Mouse (Mus musculus): ENCODE results near the gene Akt3. TPM values are rescaled to one million over a fixed set of nuclear protein-coding genes. Genes with fewer than 3 reads are reported as not detected.

The Akt3 gene
- total RNA-seq, 1 experiment from 2014 or later, result 33.5 TPM

DNA sequence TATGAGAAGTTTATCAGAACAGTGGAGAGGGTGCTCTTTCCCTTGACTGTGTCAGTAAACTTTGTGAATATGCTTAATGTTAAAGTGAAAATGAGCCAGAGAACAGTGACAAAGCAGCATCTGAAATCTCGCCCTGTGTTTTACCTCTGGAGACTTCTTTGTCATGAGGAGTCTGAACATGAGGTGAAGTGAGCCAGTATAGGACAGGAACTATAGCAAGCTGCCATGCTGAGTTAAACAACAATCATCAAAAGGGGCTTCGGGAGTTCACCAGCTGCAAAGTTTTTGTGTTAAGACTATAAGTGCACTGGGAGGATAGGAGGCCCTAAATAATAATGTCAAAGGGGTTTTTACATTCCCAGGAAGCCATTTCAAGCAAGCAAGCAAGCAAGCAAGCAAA lies 71.3 kb downstream of the Akt3 start:
- DNase-seq, result no peak

DNA sequence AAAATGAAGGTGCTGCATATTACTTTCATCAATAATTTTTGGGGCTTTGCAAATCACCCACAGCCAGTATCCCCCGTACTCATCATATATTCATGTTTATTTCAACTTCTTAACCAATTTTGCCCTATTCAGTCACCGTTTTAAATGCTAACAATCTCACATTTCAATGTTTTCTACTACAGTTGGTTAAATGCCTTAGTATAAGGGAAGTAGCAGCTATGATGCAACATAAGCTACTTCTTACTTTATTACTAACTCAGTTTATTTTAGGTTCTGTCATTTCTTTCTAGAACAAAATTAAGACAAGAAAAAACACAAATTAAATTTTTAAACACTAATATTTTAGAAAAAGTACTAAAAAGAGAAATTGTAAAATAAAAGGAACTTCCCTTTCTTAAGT lies 78.4 kb downstream of the Akt3 start:
- DNase-seq, result no peak

DNA sequence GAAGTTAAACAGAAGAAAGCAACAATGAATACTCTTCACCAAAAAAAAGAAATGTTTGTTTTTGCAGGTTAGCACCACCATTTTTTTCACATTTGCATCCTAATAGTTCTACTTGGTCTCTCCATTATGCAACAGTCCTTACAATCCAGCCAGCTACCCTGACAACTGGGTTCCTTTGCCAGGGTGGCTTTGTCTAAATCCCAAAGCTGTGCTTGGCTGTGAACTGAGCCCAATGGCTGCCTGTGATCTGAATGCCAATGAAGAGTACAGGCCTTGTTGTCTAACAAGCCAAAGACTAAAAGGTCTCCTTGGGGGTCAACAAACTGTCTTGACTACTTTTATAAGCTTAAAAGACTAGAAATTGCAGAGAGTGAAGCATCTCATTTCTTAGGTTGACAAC lies 82.6 kb downstream of the Akt3 start:
- no peak for DNase-seq

DNA sequence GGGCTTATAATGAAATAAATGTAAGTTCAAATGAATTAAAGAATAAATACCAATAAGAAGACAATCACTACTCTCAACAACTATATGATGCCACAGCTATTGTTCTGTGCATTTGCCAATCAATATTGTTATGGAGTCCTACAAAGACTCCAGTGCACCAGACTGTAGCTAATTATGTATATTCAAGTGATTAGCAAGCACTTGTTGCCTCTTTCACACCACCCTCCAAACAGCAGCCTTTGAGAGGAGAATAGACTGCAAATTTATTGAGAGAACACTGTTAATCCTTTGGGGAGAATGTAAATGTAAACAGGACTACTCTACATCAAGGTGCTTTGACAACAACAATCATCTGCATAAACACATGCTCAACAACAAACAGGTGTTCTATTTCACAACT lies 86.7 kb downstream of the Akt3 start:
- no peak for DNase-seq

DNA sequence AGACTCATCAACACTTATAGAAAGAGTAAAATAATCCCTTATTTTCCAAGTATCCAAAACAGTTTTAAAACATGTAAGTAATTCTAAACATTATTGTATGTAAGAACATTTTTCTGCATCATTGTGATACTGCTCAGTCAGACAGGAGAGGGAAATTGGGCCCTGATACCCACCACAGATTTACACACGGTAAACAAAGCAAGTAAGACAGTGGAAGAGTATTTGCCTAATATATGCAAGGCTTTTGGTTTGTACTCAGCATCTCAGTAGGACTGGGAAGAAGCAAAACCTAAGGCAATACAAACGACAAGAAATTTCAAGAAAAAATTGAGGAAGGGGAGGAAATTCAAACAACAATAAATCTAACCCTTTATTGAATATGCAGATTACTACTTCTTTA lies 92.2 kb downstream of the Akt3 start:
- DNase-seq, result no peak

DNA sequence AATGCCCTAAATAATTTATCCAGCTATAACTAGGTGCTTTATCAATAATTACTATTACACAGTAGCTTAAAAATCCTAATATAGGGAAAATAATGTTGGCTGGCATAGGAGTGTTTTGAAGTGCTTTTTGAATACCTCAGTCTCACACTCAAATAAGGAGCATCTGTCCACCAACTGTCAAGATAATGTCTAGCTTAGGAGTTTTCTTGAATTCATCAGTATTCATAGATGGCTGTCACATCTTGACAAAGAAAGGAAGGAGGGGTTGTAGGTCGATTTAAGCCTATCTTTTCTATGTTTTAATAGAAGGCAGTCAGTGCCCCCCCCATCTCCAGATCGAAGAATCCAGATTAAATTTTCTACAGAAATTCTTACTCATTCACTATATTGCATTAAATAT lies 92.7 kb downstream of the Akt3 start:
- DNase-seq, result no peak

DNA sequence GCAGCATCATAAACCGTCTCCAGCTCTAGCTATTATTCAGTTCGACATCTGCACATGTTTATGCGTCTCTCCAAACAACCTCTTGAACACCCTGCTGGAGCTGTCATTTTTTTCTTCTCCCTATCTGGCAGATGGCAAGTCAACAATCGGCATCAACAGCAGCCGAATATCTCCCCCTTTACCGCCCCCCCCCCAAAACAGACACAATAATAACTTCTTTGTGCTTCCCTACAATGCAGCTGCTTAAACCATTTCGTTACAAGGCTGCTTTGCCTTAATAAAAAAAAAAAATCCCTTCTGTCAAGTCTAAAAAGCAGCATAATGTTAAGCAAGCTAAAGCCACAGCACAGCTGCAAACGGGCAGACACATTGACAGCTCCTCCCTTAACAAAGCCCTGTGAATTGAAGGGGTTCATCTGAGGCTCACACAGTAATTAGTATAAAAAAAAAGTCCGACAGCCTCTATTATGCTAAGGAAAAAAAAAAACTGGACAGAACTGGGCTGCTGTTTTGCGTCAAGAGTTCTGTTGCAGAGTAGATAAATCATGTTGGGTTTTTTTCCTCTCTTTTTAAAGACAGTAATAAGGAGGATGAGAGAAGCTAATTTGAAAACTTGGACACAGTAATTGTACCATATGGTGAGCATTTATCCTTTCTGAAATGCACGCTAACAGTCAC lies 107.5 kb downstream of the Akt3 start:
- DNase-seq, result no peak

DNA sequence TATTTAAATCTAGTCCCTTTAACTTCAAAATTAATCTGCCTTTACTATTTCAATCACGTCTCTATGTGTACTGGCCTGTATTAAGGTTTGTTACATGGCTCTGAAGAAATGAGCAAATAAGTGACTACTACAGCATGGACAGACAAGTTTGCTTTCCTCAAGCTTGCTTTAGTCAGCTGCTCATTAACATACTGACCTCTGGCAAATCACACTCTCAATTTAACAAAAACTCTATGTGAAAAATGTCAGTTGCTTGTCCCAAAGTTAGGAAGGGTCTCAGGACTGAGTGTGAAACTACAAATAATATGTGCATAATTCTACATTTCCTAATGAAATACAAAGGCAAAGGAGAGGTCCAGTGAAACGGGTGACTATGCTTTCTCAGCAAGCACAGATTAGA lies 109.3 kb downstream of the Akt3 start:
- no peak for DNase-seq

DNA sequence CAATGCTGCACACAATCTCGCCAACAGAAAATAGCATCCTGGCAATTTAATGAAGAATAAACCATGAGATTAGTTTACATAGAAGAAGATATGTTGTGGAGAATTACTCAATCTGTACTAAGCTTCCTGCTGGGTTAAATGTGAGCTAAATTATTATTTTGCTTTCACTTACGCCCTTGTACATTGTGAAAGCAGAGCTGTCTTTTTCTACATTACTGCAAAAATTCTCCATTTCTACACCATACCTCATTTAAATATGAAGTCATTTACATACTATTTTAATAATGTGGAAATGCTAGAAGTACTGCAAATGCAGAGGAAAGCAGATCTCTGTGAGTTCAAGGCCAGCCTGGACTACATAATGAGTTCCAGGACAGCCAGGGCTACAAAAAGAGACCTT lies 116.5 kb downstream of the Akt3 start:
- DNase-seq, result no peak

DNA sequence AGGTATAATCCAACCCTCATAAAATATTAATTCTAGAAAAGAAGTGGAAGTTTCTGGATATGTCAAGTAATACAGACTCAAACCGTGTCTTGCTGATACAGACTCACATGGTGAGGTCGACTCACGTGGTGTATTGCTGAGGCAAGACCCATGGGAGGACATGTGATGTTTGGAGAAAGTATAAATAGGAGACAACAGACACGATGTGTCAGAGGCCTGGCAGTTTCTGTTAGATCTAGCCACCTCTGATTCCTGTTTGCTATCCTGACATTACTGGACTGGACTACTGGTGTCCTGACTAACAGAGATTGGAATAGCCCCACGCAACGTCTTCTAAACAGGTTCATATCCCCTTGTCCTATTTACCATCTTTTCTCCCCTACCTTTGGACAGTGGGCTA lies 118.4 kb downstream of the Akt3 start:
- DNase-seq, result no peak

DNA sequence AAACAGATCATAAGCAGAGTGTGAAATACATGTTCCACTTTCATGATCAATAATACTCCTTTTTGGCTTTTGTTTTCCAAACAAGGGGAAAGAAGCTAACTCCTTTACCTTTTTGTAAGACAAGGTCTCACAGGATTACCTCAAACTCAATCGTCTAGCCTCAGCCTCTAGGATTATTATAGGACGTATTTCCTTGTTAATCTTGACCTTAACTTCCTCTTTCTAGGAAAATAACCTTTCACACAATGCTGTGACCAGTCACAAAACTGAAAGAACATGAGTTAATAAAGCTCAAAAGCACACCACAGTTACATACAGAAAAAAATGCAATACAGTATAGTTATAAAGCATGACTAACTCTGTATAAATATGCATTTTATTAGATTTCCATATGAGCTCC lies 126.5 kb downstream of the Akt3 start:
- DNase-seq, result no peak

DNA sequence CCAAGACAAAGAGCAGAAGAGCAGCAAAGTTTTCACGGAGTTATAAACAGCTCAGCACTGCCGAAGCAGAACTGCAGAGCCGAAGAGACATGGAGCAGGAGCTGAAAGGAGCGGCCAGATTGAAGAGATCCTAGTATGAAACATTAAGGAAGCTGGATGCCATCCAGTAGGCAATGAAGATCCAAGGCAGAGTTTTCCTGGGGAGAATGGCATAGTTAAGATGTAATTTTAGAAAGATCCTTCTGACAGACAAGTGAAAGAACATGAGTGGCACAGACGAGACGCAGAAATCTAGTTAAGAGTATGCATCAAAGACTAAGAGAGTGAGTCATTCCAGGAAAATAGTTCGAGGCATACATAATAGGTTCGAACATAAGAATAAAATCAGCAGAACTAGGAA lies 131.3 kb downstream of the Akt3 start:
- DNase-seq, result no peak

DNA sequence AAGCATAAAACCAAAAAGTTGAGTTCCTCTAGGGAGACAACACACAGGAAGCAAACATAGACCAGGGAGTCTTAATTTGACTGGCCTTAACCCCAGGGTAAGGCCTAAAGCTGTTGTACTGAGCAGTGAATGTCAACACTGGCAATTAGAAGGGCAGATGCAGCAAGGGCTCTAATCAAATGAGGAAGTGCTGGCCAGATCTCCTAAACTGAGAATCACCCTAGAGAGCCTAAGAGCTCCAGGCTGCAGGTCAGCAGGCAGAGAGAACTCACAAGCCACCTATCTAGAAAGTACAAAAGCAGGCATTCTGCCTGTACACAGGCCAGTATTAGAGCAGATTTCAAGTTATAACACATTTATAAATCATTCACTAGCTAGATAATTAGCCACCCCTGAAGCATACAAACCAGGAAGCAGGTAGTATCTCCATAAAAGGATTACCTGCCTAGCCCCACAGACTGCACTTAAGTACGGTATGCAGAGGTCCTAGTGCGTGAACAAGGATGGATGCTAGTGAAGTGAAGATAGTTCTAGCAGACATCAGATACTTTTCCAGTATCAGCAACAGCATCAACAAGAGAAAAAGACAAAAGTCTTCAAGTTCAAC lies 147.2 kb downstream of the Akt3 start:
- no peak for DNase-seq

DNA sequence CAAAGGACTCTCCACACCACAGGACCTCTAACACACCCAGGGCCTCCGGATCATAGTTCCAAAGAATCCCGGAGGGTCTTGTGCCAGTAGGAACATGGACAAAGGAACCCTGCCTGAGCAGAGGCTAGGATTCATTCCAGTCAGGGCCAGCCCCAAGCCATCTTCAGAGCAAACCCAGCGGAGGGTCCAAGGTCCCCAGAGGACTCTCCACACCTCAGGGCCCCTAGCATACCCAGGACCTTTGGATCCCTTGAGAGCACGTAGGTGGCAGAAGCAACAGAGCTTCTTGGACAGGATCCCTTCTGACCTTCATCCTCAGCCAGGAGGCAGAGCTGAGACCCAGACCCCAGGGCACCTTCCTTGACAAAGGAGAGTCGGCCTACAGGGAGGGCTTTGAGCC lies 167.5 kb downstream of the Akt3 start:
- DNase-seq, result no peak

DNA sequence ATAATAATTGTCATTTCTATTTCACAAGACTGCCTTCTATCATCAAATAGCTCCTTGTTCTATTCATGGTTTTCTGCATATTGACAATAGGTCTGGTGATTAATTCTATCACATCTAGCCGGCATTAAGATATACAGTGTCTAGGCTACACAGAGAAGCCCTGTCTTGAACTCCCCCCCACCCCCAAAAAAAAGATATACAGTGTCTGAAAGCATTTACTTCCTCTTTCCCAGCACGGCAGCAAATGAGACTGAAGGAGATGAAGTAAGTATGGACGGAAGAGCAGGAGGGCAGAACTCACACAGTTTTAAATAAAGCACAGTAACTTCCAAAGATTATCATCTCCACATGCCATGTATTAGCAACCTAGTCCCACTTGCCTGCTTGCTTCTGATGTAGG lies 168.5 kb downstream of the Akt3 start:
- DNase-seq, result no peak

DNA sequence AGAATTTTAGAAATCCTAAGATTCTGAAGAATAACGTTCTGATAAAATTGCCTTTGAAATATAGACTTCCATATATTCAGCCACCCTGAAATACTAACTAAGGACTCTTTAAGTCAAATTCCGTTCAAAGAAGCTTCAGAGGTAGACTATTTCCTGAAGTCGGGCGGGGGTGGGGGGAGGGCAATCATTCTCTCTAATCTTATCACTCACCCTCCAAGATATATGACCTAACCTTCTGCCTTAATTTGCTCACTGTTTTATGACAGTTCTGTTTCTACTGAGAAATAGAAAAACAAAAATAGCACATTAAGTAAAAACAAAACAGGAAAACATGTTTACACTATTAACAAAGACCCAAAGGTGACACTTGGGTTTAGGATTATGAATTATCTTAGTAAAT lies 169.0 kb downstream of the Akt3 start:
- no peak for DNase-seq

DNA sequence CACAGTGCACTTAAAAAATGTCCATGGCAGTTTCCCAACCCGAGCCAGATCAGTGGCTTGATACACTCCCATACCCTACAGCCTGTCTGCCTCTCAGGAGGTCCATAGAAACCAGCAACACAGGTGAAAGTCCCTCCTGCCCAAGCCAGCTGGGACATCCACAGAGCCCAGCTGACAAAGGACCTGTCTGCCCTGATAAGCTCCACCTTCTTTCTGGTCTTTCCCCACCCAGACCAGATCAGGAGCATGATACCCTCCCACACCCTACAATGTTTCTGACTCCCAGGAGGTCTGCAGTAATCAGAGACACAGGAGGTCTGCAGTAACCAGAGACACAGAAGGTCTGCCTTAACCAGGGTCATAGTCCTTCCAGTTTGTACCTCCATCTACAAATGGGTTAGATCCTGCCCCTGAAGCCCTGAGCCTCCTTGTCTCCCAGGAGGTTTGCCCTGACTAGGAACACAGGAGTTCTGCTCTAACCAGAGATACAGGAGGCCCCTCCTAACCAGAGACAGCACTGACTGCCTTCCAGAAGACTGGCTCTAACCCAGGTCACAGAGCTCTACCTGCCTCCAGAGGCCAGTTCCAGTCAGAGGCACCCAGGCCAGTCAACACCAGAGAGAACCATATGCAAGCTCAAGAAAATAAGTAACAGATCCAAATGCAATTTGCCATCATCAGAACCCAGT lies 175.9 kb downstream of the Akt3 start:
- no peak for DNase-seq

DNA sequence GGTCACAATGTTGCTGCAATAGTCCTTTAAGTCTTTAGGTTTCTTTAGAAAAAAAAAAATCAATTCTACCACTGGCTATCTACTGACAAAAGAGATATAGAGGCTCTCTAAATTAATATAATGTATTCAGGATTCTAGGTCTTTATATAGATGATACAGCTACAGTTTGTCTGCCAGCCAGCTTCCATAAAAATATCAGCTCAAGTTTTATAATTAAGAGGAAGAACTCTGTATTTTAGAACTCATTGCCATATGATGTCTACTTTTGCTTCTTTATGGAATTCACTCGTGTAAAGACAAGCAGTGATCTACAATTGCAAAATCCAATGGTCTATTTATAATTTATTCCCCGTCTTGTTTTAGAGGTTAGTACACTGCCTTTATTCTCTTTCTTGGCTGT lies 188.8 kb downstream of the Akt3 start:
- no peak for DNase-seq

DNA sequence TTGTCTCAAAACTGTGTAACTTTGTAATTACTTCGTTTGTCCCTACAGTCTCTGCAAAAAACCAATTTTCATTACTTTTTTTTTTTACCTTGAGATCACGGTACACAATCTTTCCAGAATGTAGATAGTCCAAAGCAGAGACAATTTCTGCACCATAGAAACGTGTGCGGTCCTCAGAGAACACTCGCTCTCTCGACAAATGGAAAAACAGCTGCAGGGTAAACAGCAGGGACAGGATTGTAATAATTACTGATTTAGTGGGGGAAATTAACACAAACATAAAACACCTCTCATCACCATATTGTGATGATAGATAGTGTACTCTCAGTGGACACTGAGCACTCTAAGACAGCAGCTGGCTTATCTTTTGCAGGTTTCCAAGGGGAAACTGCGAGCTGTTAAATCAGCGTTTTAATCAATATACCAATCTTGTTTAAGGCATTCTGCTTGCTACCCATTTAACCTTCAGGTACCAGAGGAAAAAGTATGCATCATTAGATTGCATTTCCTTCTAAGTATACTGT lies 190.8 kb downstream of the Akt3 start:
- DNase-seq, result no peak

DNA sequence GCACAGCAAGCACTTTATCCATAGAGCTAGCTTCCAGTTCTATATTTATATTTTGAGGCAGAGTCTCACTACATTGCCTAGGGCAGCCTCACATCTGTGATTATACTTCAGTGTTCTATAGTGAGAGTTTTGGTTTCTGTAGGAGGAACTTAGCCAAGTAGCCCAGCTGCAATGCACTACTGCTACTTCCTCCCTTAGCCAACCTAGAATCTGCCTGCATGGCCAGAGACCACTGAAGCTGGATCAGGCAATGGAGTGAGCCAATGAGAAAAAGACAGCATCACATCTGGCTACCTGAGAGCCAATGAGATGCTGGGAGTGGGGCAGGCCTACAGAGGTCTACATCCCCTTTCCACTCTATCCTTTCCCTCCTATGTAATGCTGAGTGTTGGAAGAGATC lies 192.3 kb downstream of the Akt3 start:
- no peak for DNase-seq

DNA sequence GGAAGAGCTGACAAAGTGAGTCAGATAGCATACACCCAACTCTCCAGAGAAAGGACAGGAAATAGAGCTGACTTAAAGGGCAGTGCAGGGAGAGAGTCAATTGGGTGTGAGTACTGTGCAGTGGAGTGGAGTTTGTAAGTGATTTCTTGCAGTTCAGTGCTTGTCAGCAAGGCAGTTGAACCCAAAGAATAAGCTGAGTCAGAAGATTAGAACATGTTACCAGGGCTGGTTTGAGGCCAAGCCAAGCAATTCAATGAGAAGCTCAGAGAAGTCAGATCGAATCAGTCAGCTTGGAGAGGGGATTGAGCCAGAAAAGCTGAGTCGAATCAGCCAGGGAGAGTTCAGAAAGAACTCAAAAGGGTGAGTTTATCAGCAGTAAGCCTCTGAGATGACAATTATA lies 196.2 kb downstream of the Akt3 start:
- no peak for DNase-seq

DNA sequence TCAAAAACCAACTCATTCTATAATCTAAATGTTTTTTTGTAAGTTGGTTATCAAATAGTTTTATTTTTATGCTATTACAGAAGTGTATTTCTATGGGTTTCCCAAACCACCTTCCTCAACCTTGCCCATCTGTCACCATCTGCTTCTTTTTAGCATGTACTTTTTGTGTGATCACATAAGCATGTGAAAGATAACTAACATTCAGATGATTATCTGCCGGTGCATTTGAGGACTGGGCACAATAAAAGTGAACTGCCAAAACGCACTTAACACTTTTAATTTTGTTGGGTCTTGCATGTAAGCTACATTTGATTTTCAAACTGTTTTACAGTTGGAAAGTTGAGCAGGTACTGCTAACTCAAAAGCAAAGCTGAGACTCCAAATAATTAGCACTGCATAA lies 203.1 kb downstream of the Akt3 start:
- DNase-seq, result no peak

DNA sequence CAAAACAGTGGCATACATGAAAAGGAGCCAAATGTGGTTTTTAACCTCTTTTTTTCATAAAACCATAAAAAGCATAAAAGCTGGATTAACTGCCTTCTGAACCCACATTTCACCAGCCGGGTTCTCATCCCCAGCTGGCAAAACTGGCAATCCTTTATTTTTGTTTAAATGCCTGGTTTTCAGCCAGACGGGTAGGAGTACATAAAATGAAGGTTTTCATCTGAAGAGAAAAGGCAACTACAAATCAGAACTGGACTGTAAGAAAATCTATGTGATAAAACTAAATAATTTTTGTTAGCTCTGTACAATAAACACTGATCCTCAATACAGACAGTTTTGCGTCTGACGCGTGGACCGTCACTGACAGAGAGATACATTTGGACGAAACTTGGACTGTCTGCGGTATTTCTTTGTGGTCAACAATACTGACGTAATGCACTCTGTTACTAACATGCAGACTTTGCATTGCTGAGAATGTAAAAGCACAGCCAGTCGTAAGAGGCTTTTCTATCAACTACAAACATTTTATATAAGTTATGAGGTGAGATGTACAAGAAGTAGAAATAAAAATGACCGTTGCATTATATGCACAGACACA lies 206.5 kb downstream of the Akt3 start:
- DNase-seq, result no peak
